20 mouse cellular contexts compared by ENCODE assay signal in the genomic region with DNA sequence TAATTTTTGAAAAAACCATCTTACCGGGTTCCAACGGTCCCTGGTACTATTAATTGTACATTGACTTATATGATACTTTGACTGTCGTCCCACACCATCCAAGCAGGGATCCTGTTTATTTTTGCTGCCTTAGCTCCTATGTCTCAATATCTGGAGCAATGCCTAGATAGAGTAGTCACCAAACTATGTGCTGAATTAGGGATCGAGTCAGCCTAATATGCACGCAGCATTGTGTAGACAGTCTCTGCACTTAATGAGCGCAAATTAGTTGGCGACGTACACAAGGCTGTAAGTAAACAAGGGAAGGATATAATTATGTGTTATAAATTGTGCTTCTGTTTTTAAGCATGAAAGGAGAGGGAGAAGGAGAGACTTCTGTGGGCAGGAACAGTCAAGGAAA.
DNase-seq lines count a peak whose midpoint lies in the region; ATAC-seq and TF ChIP-seq lines count a peak whose summit lies in the region.
"Had no signal": no experiment of that assay in that cellular context is flagged by ENCODE, and none has a peak within 500 bp of the region (broad histone marks: within the 10 kb centered on the region; RNA-seq: fewer than 3 reads in every experiment).

No protein-coding gene starts in this region.

- no peak for TF ChIP-seq EP300 in lung, postnatal 0 days (IDR thresholded peaks at IDR 0.05)

- no peak overlapping the region for H3K27ac ChIP-seq in forebrain, embryonic 14.5 days (ENCODE audit: low read depth, low read length)
- no peak overlapping the region for H3K27ac ChIP-seq in forebrain, embryonic 13.5 days
- no peak overlapping the region for H3K27ac ChIP-seq in lung, embryonic 14.5 days (ENCODE audit: low read depth)
- no peak overlapping the region for H3K27ac ChIP-seq in lung, postnatal 0 days (ENCODE audit: low read length)
- H3K27ac ChIP-seq: heart, adult 2 months; heart, embryonic 10.5 days; heart, embryonic 13.5 days; hindbrain, embryonic 12.5 days; hindbrain, embryonic 15.5 days had no signal

- H3K4me3 ChIP-seq in forebrain, embryonic 14.5 days (ENCODE audit: low read depth, low read length) = no peak overlapping the region
- no peak overlapping the region for H3K4me3 ChIP-seq in forebrain, embryonic 13.5 days
- no peak overlapping the region for H3K4me3 ChIP-seq in lung, embryonic 14.5 days (ENCODE audit: low read depth, low read length)
- no peak overlapping the region for H3K4me3 ChIP-seq in lung, postnatal 0 days (ENCODE audit: low read depth, low read length)
- H3K4me3 ChIP-seq: heart, adult 2 months; heart, embryonic 10.5 days; heart, embryonic 13.5 days; hindbrain, embryonic 12.5 days; hindbrain, embryonic 15.5 days had no signal

- 41% methylated on average over 8 of the region's 8 CpGs for WGBS in forebrain, embryonic 14.5 days
- 61% methylated on average over 8 of the region's 8 CpGs for WGBS in forebrain, embryonic 13.5 days
- 51% methylated on average over 8 of the region's 8 CpGs for WGBS in lung, embryonic 14.5 days
- whole genome bisulfite sequencing in lung, postnatal 0 days = 54% methylated on average over 8 of the region's 8 CpGs

- no peaks in the 10 kb centered on the region for H3K27me3 ChIP-seq in forebrain, embryonic 14.5 days (replicated peaks; ENCODE audit: control insufficient read depth, insufficient read depth, low read length)
- H3K27me3 ChIP-seq in forebrain, embryonic 13.5 days = no peaks in the 10 kb centered on the region
- H3K27me3 ChIP-seq in lung, embryonic 14.5 days (ENCODE audit: insufficient read depth, low read length) = no peaks in the 10 kb centered on the region
- no peaks in the 10 kb centered on the region for H3K27me3 ChIP-seq in lung, postnatal 0 days (replicated peaks; ENCODE audit: insufficient read depth, low read length)
- H3K27me3 ChIP-seq: heart, embryonic 13.5 days; hindbrain, embryonic 12.5 days; hindbrain, embryonic 15.5 days had no signal

- TF ChIP-seq POLR2A in brain, embryonic 14.5 days (IDR thresholded peaks at IDR 0.05; ENCODE audit: borderline replicate concordance, extremely low read depth, insufficient read depth, insufficient read length, poor library complexity, severe bottlenecking) = no peak

- no peaks in the 10 kb centered on the region for H3K36me3 ChIP-seq in forebrain, embryonic 14.5 days (ENCODE audit: control insufficient read depth, insufficient read depth, low read length)
- no peaks in the 10 kb centered on the region for H3K36me3 ChIP-seq in forebrain, embryonic 13.5 days (ENCODE audit: poor library complexity, severe bottlenecking)
- no peaks in the 10 kb centered on the region for H3K36me3 ChIP-seq in lung, embryonic 14.5 days (ENCODE audit: insufficient read depth)
- H3K36me3 ChIP-seq in lung, postnatal 0 days (ENCODE audit: insufficient read depth, low read length) = no peaks in the 10 kb centered on the region
- H3K36me3 ChIP-seq: heart, embryonic 10.5 days; heart, embryonic 13.5 days; hindbrain, embryonic 12.5 days; hindbrain, embryonic 15.5 days had no signal

- no peak for TF ChIP-seq CTCF in lung, embryonic 14.5 days (IDR thresholded peaks at IDR 0.05; ENCODE audit: low read depth)
- no peak for TF ChIP-seq CTCF in lung, postnatal 0 days (IDR thresholded peaks at IDR 0.05)
- no peak for TF ChIP-seq CTCF in brain, embryonic 14.5 days (IDR thresholded peaks at IDR 0.05; ENCODE audit: borderline replicate concordance, extremely low read depth, insufficient read depth, insufficient read length)

- no peak overlapping the region for H3K4me2 ChIP-seq in forebrain, embryonic 14.5 days (ENCODE audit: low read length)
- no peak overlapping the region for H3K4me2 ChIP-seq in forebrain, embryonic 13.5 days
- no peak overlapping the region for H3K4me2 ChIP-seq in lung, embryonic 14.5 days
- no peak overlapping the region for H3K4me2 ChIP-seq in lung, postnatal 0 days (replicated peaks; ENCODE audit: low read depth, low read length)
- H3K4me2 ChIP-seq: heart, embryonic 13.5 days; hindbrain, embryonic 12.5 days; hindbrain, embryonic 15.5 days had no signal

- no peaks in the 10 kb centered on the region for H3K9me3 ChIP-seq in forebrain, embryonic 14.5 days (replicated peaks; ENCODE audit: control insufficient read depth, low read length)
- H3K9me3 ChIP-seq in forebrain, embryonic 13.5 days (replicated peaks) = no peaks in the 10 kb centered on the region
- H3K9me3 ChIP-seq in lung, embryonic 14.5 days (ENCODE audit: low read depth, low read length) = no peaks in the 10 kb centered on the region
- no peaks in the 10 kb centered on the region for H3K9me3 ChIP-seq in lung, postnatal 0 days (ENCODE audit: low read length)
- H3K9me3 ChIP-seq: heart, embryonic 10.5 days; heart, embryonic 13.5 days; hindbrain, embryonic 12.5 days; hindbrain, embryonic 15.5 days had no signal

- no peak overlapping the region for H3K9ac ChIP-seq in forebrain, embryonic 14.5 days (ENCODE audit: low read length)
- no peak overlapping the region for H3K9ac ChIP-seq in forebrain, embryonic 13.5 days
- no peak overlapping the region for H3K9ac ChIP-seq in lung, embryonic 14.5 days
- H3K9ac ChIP-seq in lung, postnatal 0 days (replicated peaks; ENCODE audit: low read depth) = no peak overlapping the region
- H3K9ac ChIP-seq: heart, embryonic 13.5 days; hindbrain, embryonic 12.5 days; hindbrain, embryonic 15.5 days had no signal

- peaks cover 11% of the 10 kb centered on the region for H3K4me1 ChIP-seq in forebrain, embryonic 14.5 days (ENCODE audit: control insufficient read depth, insufficient read depth, low read length)
- peaks cover 28% of the 10 kb centered on the region for H3K4me1 ChIP-seq in forebrain, embryonic 13.5 days
- 0 out of 2 replicates have a peak, but pooled peaks cover 4% of the 10 kb centered on the region for H3K4me1 ChIP-seq in lung, embryonic 14.5 days (ENCODE audit: insufficient read depth)
- no peaks in the 10 kb centered on the region for H3K4me1 ChIP-seq in lung, postnatal 0 days (ENCODE audit: insufficient read depth, low read depth, low read length)

- DNase-seq in forebrain, embryonic 14.5 days (ENCODE audit: low spot score) = peak; percentile 57
- peak; percentile 65 for DNase-seq in lung, embryonic 14.5 days
- no peak for DNase-seq in lung, postnatal 10 days
- peak; percentile 83 for DNase-seq in lung, postnatal 0 days (ENCODE audit: low spot score)
- DNase-seq in lung, postnatal 14 days = no peak
- peak; percentile 79 for DNase-seq in brain, embryonic 14.5 days (ENCODE audit: low read depth)
- DNase-seq: adrenal gland, adult 8-10 months; adrenal gland, postnatal 25 days; cerebellum, adult 11-12 months; cerebellum, adult 8-10 months; cerebellum, postnatal 10 days; gastrocnemius, postnatal 25 days; heart, adult 2 months had no signal

- peak; percentile 29; the same call in 1 of the 2 replicates for ATAC-seq in forebrain, embryonic 14.5 days
- no peak for ATAC-seq in forebrain, embryonic 13.5 days
- ATAC-seq in lung, embryonic 14.5 days (ENCODE audit: insufficient read depth) = no peak; the same call in 1 of the 2 replicates
- peak; percentile 71 for ATAC-seq in lung, postnatal 0 days
- no peak for ATAC-seq in cerebellum, adult (ENCODE audit: insufficient number of reproducible peaks, low FRiP score, low TSS enrichment)
- ATAC-seq: intestine, postnatal 0 days had no signal

Comparison
In these comparisons a context has a peak if more than half of its experiments do, and no peak if none do; other contexts are left out.
1. ATAC-seq: peak in forebrain, embryonic 14.5 days (single experiment) and lung, postnatal 0 days (single experiment); none in forebrain, embryonic 13.5 days (single experiment), lung, embryonic 14.5 days (single experiment) and cerebellum, adult (single experiment).
2. DNase-seq: peak in forebrain, embryonic 14.5 days (single experiment), lung, embryonic 14.5 days (single experiment), lung, postnatal 0 days (single experiment) and brain, embryonic 14.5 days (single experiment); none in lung, postnatal 10 days (single experiment) and lung, postnatal 14 days (single experiment).